Mouse (Mus musculus): ENCODE results near the gene Arid1b. TPM values are rescaled to one million over a fixed set of nuclear protein-coding genes. Genes with fewer than 3 reads are reported as not detected.
A peak's percentile ranks its signal among the peaks of the same experiment; 100 is the strongest.
"Not testable (repeated sequence)": the region's sequence is repeated elsewhere in the genome, so short reads cannot be mapped to it uniquely, and the experiment has no call there.

The Arid1b gene
- polyA plus RNA-seq, 1 experiment from 2014 or later: 14.8 TPM

GRCm38 (mm10) chr17:5082274-5082673 lies 88.1 kb downstream of the Arid1b start:
- Histone ChIP-seq H3K27me3 (no peaks in the 10 kb centered on the region), H3K9me3 (no peaks in the 10 kb centered on the region), H3K4me1 (replicated peaks) (peaks cover 92% of the 10 kb centered on the region), H3K4me3 (replicated peaks) (no peak overlapping the region), H3K36me3 (no peaks in the 10 kb centered on the region), H3K27ac (no peak overlapping the region), H3K4me2 (replicated peaks) (no peak overlapping the region), H3K9ac (replicated peaks) (no peak overlapping the region)
- 85% methylated on average over 8 of the region's 8 CpGs for WGBS
- ATAC-seq: no peak

GRCm38 (mm10) chr17:5083497-5083896 lies 89.4 kb downstream of the Arid1b start:
- no peak overlapping the region for H3K4me2 ChIP-seq (replicated peaks)
- WGBS: 82% methylated on average over 3 of the region's 3 CpGs
- no peak for ATAC-seq

GRCm38 (mm10) chr17:5084139-5084538 lies 90.0 kb downstream of the Arid1b start:
- Histone ChIP-seq H3K9me3 (no peaks in the 10 kb centered on the region), H3K27ac (peak overlapping the region; percentile 71), H3K4me3 (replicated peaks) (no peak overlapping the region), H3K4me2 (replicated peaks) (no peak overlapping the region), H3K4me1 (replicated peaks) (peaks cover 79% of the 10 kb centered on the region), H3K27me3 (no peaks in the 10 kb centered on the region), H3K36me3 (no peaks in the 10 kb centered on the region), H3K9ac (replicated peaks) (peak overlapping the region; percentile 17; the same call in 1 of the 2 replicates)
- 56% methylated on average over 8 of the region's 8 CpGs for WGBS
- ATAC-seq: no peak

More at GRCm38 (mm10) chr17:5083497-5083896, 89.4 kb downstream of the Arid1b start:
- Histone ChIP-seq H3K4me1 (replicated peaks) (peaks cover 83% of the 10 kb centered on the region), H3K27me3 (no peaks in the 10 kb centered on the region), H3K27ac (no peak overlapping the region; the same call in 1 of the 2 replicates), H3K9me3 (no peaks in the 10 kb centered on the region), H3K4me3 (replicated peaks) (no peak overlapping the region), H3K9ac (replicated peaks) (no peak overlapping the region), H3K36me3 (no peaks in the 10 kb centered on the region)

- Histone ChIP-seq H3K4me1 (replicated peaks) (peaks cover 78% of the 10 kb centered on the region), H3K27ac (no peak overlapping the region)
- WGBS: 83% methylated on average over 6 of the region's 6 CpGs
Measured at GRCm38 (mm10) chr17:5085004-5085403, 90.9 kb downstream of the Arid1b start.

GRCm38 (mm10) chr17:5085942-5086341 lies 91.8 kb downstream of the Arid1b start:
- ATAC-seq: peak; percentile 51
- peak overlapping the region; percentile 27 for H3K27ac ChIP-seq
- H3K4me1 ChIP-seq (replicated peaks): peaks cover 75% of the 10 kb centered on the region
- no peaks in the 10 kb centered on the region for H3K27me3 ChIP-seq
- H3K9me3 ChIP-seq: no peaks in the 10 kb centered on the region
- H3K36me3 ChIP-seq: no peaks in the 10 kb centered on the region
- H3K4me2 ChIP-seq (replicated peaks): no peak overlapping the region
- no peak overlapping the region for H3K4me3 ChIP-seq (replicated peaks)
- WGBS: 63% methylated on average over 5 of the region's 5 CpGs
- no peak overlapping the region for H3K9ac ChIP-seq (replicated peaks)

More at GRCm38 (mm10) chr17:5085004-5085403, 90.9 kb downstream of the Arid1b start:
- H3K9me3 ChIP-seq: no peaks in the 10 kb centered on the region
- H3K27me3 ChIP-seq: no peaks in the 10 kb centered on the region
- H3K9ac ChIP-seq (replicated peaks): no peak overlapping the region
- no peak for ATAC-seq
- H3K4me3 ChIP-seq (replicated peaks): no peak overlapping the region
- H3K4me2 ChIP-seq (replicated peaks): no peak overlapping the region
- no peaks in the 10 kb centered on the region for H3K36me3 ChIP-seq

GRCm38 (mm10) chr17:5088241-5088640 lies 94.1 kb downstream of the Arid1b start:
- not testable (repeated sequence) for ATAC-seq; H3K4me2 ChIP-seq (replicated peaks); H3K9ac ChIP-seq (replicated peaks); H3K36me3 ChIP-seq; H3K4me3 ChIP-seq (replicated peaks); H3K27ac ChIP-seq; H3K27me3 ChIP-seq; H3K9me3 ChIP-seq
- peaks cover 60% of the 10 kb centered on the region for H3K4me1 ChIP-seq (replicated peaks)
- WGBS: 78% methylated on average over 2 of the region's 2 CpGs

- no peak for ATAC-seq
- H3K36me3 ChIP-seq: no peaks in the 10 kb centered on the region
- no peak overlapping the region for H3K4me2 ChIP-seq (replicated peaks)
- no peak overlapping the region for H3K9ac ChIP-seq (replicated peaks)
- H3K27me3 ChIP-seq: no peaks in the 10 kb centered on the region
- 76% methylated on average over 5 of the region's 5 CpGs for WGBS
- H3K4me3 ChIP-seq (replicated peaks): no peak overlapping the region
- no peaks in the 10 kb centered on the region for H3K9me3 ChIP-seq
- no peak overlapping the region for H3K27ac ChIP-seq
- peaks cover 54% of the 10 kb centered on the region for H3K4me1 ChIP-seq (replicated peaks)
Measured at GRCm38 (mm10) chr17:5088822-5089221, 94.7 kb downstream of the Arid1b start.

- no peak for ATAC-seq
- H3K4me3 ChIP-seq (replicated peaks): no peak overlapping the region
- 18% methylated on average over 12 of the region's 12 CpGs for WGBS
- no peak overlapping the region; the same call in 1 of the 2 replicates for H3K9ac ChIP-seq (replicated peaks)
- H3K36me3 ChIP-seq: no peaks in the 10 kb centered on the region
- H3K27ac ChIP-seq: no peak overlapping the region
- H3K9me3 ChIP-seq: no peaks in the 10 kb centered on the region
- peaks cover 48% of the 10 kb centered on the region for H3K4me1 ChIP-seq (replicated peaks)
- H3K4me2 ChIP-seq (replicated peaks): no peak overlapping the region
- H3K27me3 ChIP-seq: no peaks in the 10 kb centered on the region
Measured at GRCm38 (mm10) chr17:5089541-5089940, 95.4 kb downstream of the Arid1b start.

- no peaks in the 10 kb centered on the region for H3K27me3 ChIP-seq
- H3K36me3 ChIP-seq: no peaks in the 10 kb centered on the region
- H3K4me1 ChIP-seq (replicated peaks): peaks cover 46% of the 10 kb centered on the region
- no peak for ATAC-seq
- no peak overlapping the region for H3K4me2 ChIP-seq (replicated peaks)
- WGBS: 88% methylated on average over 16 of the region's 16 CpGs
- H3K4me3 ChIP-seq (replicated peaks): no peak overlapping the region
- H3K9me3 ChIP-seq: no peaks in the 10 kb centered on the region
- H3K27ac ChIP-seq: no peak overlapping the region
- H3K9ac ChIP-seq (replicated peaks): no peak overlapping the region
Measured at GRCm38 (mm10) chr17:5091490-5091889, 97.4 kb downstream of the Arid1b start.

- H3K4me1 ChIP-seq (replicated peaks): peaks cover 45% of the 10 kb centered on the region
- 83% methylated on average over 10 of the region's 10 CpGs for WGBS
- H3K4me3 ChIP-seq (replicated peaks): no peak overlapping the region
- H3K9me3 ChIP-seq: no peaks in the 10 kb centered on the region
- no peak overlapping the region for H3K4me2 ChIP-seq (replicated peaks)
- H3K27me3 ChIP-seq: no peaks in the 10 kb centered on the region
- H3K9ac ChIP-seq (replicated peaks): no peak overlapping the region
- no peaks in the 10 kb centered on the region for H3K36me3 ChIP-seq
- no peak overlapping the region for H3K27ac ChIP-seq
- no peak for ATAC-seq
Measured at GRCm38 (mm10) chr17:5091934-5092333, 97.8 kb downstream of the Arid1b start.

GRCm38 (mm10) chr17:5093343-5093742 lies 99.2 kb downstream of the Arid1b start:
- 63% methylated on average over 2 of the region's 2 CpGs for WGBS
- not testable (repeated sequence) for H3K27ac ChIP-seq; H3K27me3 ChIP-seq; H3K36me3 ChIP-seq; H3K9me3 ChIP-seq; H3K4me3 ChIP-seq (replicated peaks); ATAC-seq; H3K4me2 ChIP-seq (replicated peaks); H3K9ac ChIP-seq (replicated peaks)
- H3K4me1 ChIP-seq (replicated peaks): peaks cover 52% of the 10 kb centered on the region

GRCm38 (mm10) chr17:5094636-5095035 lies 100.5 kb downstream of the Arid1b start:
- Histone ChIP-seq H3K36me3 (peaks cover 3% of the 10 kb centered on the region; the same call in 1 of the 2 replicates), H3K27me3 (no peaks in the 10 kb centered on the region), H3K27ac (no peak overlapping the region), H3K9ac (replicated peaks) (no peak overlapping the region), H3K4me1 (replicated peaks) (peaks cover 51% of the 10 kb centered on the region), H3K4me2 (replicated peaks) (no peak overlapping the region), H3K9me3 (no peaks in the 10 kb centered on the region), H3K4me3 (replicated peaks) (no peak overlapping the region)
- WGBS: 94% methylated on average over 5 of the region's 5 CpGs
- no peak for ATAC-seq

- Histone ChIP-seq H3K27ac (no peak overlapping the region), H3K9ac (replicated peaks) (no peak overlapping the region), H3K4me1 (replicated peaks) (peaks cover 46% of the 10 kb centered on the region), H3K4me2 (replicated peaks) (no peak overlapping the region), H3K36me3 (peaks cover 3% of the 10 kb centered on the region; the same call in 1 of the 2 replicates), H3K27me3 (no peaks in the 10 kb centered on the region), H3K9me3 (no peaks in the 10 kb centered on the region), H3K4me3 (replicated peaks) (no peak overlapping the region)
- WGBS: 89% methylated on average over 13 of the region's 13 CpGs
- no peak for ATAC-seq
Measured at GRCm38 (mm10) chr17:5095741-5096140, 101.6 kb downstream of the Arid1b start.

All from midbrain, embryonic 13.5 days (tissue).